ENCODE assay signal across 8 mouse cellular contexts in the genomic region with DNA sequence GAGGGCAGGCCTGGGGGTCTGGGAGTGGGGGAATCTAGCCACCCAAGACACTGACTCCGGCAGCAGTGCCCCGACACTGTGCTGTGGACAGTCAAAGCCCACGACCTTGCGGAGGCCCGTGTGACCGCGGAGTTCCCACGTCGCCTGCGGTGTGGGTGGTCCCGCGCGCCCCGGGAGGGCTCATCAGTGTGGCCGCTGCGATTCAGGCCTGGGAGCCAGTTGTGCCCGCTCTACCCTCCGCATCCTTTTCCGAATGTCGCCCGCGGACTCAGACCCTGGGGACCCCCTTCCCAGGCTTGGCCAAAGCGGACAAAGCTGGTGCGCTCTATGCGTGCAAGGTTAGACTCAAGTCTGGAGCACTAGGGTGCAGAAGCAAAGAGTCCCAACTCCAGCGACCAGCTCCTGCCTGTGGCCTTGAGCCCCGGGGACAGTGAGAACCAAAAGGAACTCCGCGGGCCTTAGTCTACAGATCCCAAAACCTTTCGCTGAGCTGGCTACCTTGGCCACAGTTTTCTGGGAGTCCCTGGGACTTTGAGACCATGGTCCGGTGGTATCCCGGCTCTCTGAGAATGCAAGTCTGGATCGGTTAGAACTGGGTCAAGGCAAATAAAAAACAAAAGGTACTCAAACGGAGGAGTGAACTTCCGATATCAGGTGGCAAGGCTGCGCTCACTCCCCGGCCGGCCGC.
DNase-seq lines count a peak whose midpoint lies in the region; ATAC-seq and TF ChIP-seq lines count a peak whose summit lies in the region.

No protein-coding gene starts in this region.

- H3K27ac ChIP-seq in hindbrain, embryonic 12.5 days, result peak overlapping the region; percentile 70
- H3K27ac ChIP-seq in midbrain, embryonic 11.5 days (ENCODE audit: low read depth, low read length), result peak overlapping the region; percentile 93

- peak; percentile 37 for DNase-seq in R1 (ENCODE audit: low read depth, low spot score)
- peak; percentile 96 for DNase-seq in midbrain, embryonic 11.5 days (ENCODE audit: low spot score, missing footprints)
- no peak for DNase-seq in B cell, adult 2 months
- DNase-seq in testis, postnatal 14 days (ENCODE audit: low spot score), result no peak
- no peak for DNase-seq in adrenal gland, adult 18-20 months (ENCODE audit: low spot score in 2 of 2)
- no peak for DNase-seq in MN1 (ENCODE audit: low spot score)

- no peaks in the 10 kb centered on the region for H3K36me3 ChIP-seq in E14TG2a.4 (ENCODE audit: insufficient read depth, low read length)
- H3K36me3 ChIP-seq in hindbrain, embryonic 12.5 days, result no peaks in the 10 kb centered on the region
- H3K36me3 ChIP-seq in midbrain, embryonic 11.5 days (ENCODE audit: control insufficient read depth, insufficient read depth, low read length), result no peaks in the 10 kb centered on the region

- H3K4me1 ChIP-seq in E14TG2a.4 (replicated peaks; ENCODE audit: low read depth, low read length), result peaks cover 36% of the 10 kb centered on the region
- H3K4me1 ChIP-seq in hindbrain, embryonic 12.5 days, result peaks cover 25% of the 10 kb centered on the region
- peaks cover 55% of the 10 kb centered on the region for H3K4me1 ChIP-seq in midbrain, embryonic 11.5 days (ENCODE audit: control insufficient read depth, insufficient read depth, low read length)

- no peaks in the 10 kb centered on the region for H3K9me3 ChIP-seq in E14TG2a.4 (ENCODE audit: low read length)
- no peaks in the 10 kb centered on the region for H3K9me3 ChIP-seq in hindbrain, embryonic 12.5 days (replicated peaks)
- H3K9me3 ChIP-seq in midbrain, embryonic 11.5 days (ENCODE audit: control insufficient read depth, low read length), result no peaks in the 10 kb centered on the region

- WGBS in hindbrain, embryonic 12.5 days, result under 1% methylated on average over 39 of the region's 39 CpGs
- 1% methylated on average over 35 of the region's 39 CpGs for WGBS in midbrain, embryonic 11.5 days

- H3K4me3 ChIP-seq in E14TG2a.4 (replicated peaks; ENCODE audit: low read length), result peak overlapping the region; percentile 66
- peak overlapping the region; percentile 31 for H3K4me3 ChIP-seq in hindbrain, embryonic 12.5 days
- peak overlapping the region; percentile 48 for H3K4me3 ChIP-seq in midbrain, embryonic 11.5 days (ENCODE audit: low read depth, low read length)

- H3K27me3 ChIP-seq in E14TG2a.4 (ENCODE audit: insufficient read depth, low read length), result peaks cover 89% of the 10 kb centered on the region
- peaks cover 62% of the 10 kb centered on the region for H3K27me3 ChIP-seq in hindbrain, embryonic 12.5 days
- peaks cover 22% of the 10 kb centered on the region for H3K27me3 ChIP-seq in midbrain, embryonic 11.5 days (ENCODE audit: control insufficient read depth, insufficient read depth, low read length)

- H3K9ac ChIP-seq in hindbrain, embryonic 12.5 days, result peak overlapping the region; percentile 47
- peak overlapping the region; percentile 74 for H3K9ac ChIP-seq in midbrain, embryonic 11.5 days (ENCODE audit: low read length)

- TF ChIP-seq CTCF in E14TG2a.4 (conservative IDR thresholded peaks at IDR 0.05; ENCODE audit: low read length), result no peak

- no peak for ATAC-seq in hindbrain, embryonic 12.5 days (ENCODE audit: low FRiP score)
- ATAC-seq in midbrain, embryonic 11.5 days (ENCODE audit: low FRiP score), result no peak

- peak overlapping the region; percentile 54 for H3K4me2 ChIP-seq in hindbrain, embryonic 12.5 days (replicated peaks)
- H3K4me2 ChIP-seq in midbrain, embryonic 11.5 days, result peak overlapping the region; percentile 65

Comparison
In these comparisons a context has a peak if more than half of its experiments do, and no peak if none do; other contexts are left out.
1. DNase-seq: peak in R1 (single experiment) and midbrain, embryonic 11.5 days (single experiment); none in B cell, adult 2 months (0 of 2), testis, postnatal 14 days (single experiment), adrenal gland, adult 18-20 months (0 of 2) and MN1 (single experiment).
2. Peak in every context shown above with its lines, with median percentiles within 50 percentile points of each other: H3K4me3 ChIP-seq.